19 mouse cellular contexts compared by ENCODE assay signal in genomic region chrX:93903209-93903608, GRCm38 (mm10).
"Had no signal": no experiment of that assay in that cellular context is flagged by ENCODE, and none has a peak within 500 bp of the region (broad histone marks: within the 10 kb centered on the region; RNA-seq: fewer than 3 reads in every experiment).

No protein-coding gene starts in this region.

- H3K27me3 ChIP-seq: lung, embryonic 15.5 days; midbrain, embryonic 12.5 days; midbrain, embryonic 15.5 days; neural tube, embryonic 13.5 days; stomach, embryonic 15.5 days had no signal

- H3K27ac ChIP-seq: kidney, postnatal 0 days; left cerebral cortex, adult 2 months; lung, embryonic 15.5 days; midbrain, embryonic 12.5 days; midbrain, embryonic 15.5 days; neural tube, embryonic 13.5 days; stomach, embryonic 15.5 days had no signal

- ATAC-seq: intestine, postnatal 0 days; midbrain, embryonic 15.5 days had no signal

- H3K36me3 ChIP-seq: lung, embryonic 15.5 days; midbrain, embryonic 12.5 days; midbrain, embryonic 15.5 days; neural tube, embryonic 13.5 days; stomach, embryonic 15.5 days had no signal

- H3K4me1 ChIP-seq: lung, embryonic 15.5 days; midbrain, embryonic 12.5 days; midbrain, embryonic 15.5 days; neural tube, embryonic 13.5 days; stomach, embryonic 15.5 days had no signal

- H3K9me3 ChIP-seq: lung, embryonic 15.5 days; midbrain, embryonic 12.5 days; midbrain, embryonic 15.5 days; neural tube, embryonic 13.5 days; stomach, embryonic 15.5 days had no signal

- H3K4me2 ChIP-seq: lung, embryonic 15.5 days; midbrain, embryonic 12.5 days; midbrain, embryonic 15.5 days; neural tube, embryonic 13.5 days; stomach, embryonic 15.5 days had no signal

- H3K4me3 ChIP-seq: left cerebral cortex, adult 2 months; lung, embryonic 15.5 days; midbrain, embryonic 12.5 days; midbrain, embryonic 15.5 days; myocyte; neural tube, embryonic 13.5 days; stomach, embryonic 15.5 days had no signal

- DNase-seq: kidney, adult 2 months; kidney, postnatal 25 days; layer of hippocampus, postnatal 36 days; lung, adult 18-20 months; lung, postnatal 10 days; lung, postnatal 36 days; retina, postnatal 1 day; right cerebral cortex, postnatal 25 days; spleen, adult 18-20 months; thymus, postnatal 36 days had no signal

- H3K9ac ChIP-seq: lung, embryonic 15.5 days; midbrain, embryonic 12.5 days; midbrain, embryonic 15.5 days; neural tube, embryonic 13.5 days; stomach, embryonic 15.5 days had no signal
